Mouse (Mus musculus): ENCODE results near the gene Tamm41.

The Tamm41 gene

GRCm38 (mm10) chr6:115022876-115023275 lies 14.8 kb downstream of the Tamm41 start:
- peak; percentile 69 for DNase-seq

- DNase-seq: no peak
Measured at GRCm38 (mm10) chr6:115015461-115015860, 22.2 kb downstream of the Tamm41 start.

GRCm38 (mm10) chr6:115013574-115013973 lies 24.1 kb downstream of the Tamm41 start:
- DNase-seq: peak; percentile 78

- no peak for DNase-seq
Measured at GRCm38 (mm10) chr6:115011792-115012191, 25.9 kb downstream of the Tamm41 start.

GRCm38 (mm10) chr6:115010815-115011214 lies 26.9 kb downstream of the Tamm41 start:
- no peak for DNase-seq

- no peak for DNase-seq
Measured at GRCm38 (mm10) chr6:115010304-115010703, 27.4 kb downstream of the Tamm41 start.

- DNase-seq: peak; percentile 52
Measured at GRCm38 (mm10) chr6:115007728-115008127, 29.9 kb downstream of the Tamm41 start.

GRCm38 (mm10) chr6:115006948-115007347 lies 30.7 kb downstream of the Tamm41 start:
- DNase-seq: no peak

GRCm38 (mm10) chr6:115006065-115006464 lies 31.6 kb downstream of the Tamm41 start:
- no peak for DNase-seq

- peak; percentile 33 for DNase-seq
Measured at GRCm38 (mm10) chr6:115005351-115005890, 32.3 kb downstream of the Tamm41 start.

- DNase-seq: no peak
Measured at GRCm38 (mm10) chr6:115004636-115005035, 33.0 kb downstream of the Tamm41 start.

- DNase-seq: no peak
Measured at GRCm38 (mm10) chr6:114998374-114999031, 39.2 kb downstream of the Tamm41 start.

GRCm38 (mm10) chr6:114997471-114997870 lies 40.2 kb downstream of the Tamm41 start:
- no peak for DNase-seq

GRCm38 (mm10) chr6:114996910-114997309 lies 40.8 kb downstream of the Tamm41 start:
- DNase-seq: no peak

- no peak for DNase-seq
Measured at GRCm38 (mm10) chr6:114994079-114994478, 43.6 kb downstream of the Tamm41 start.

- DNase-seq: no peak
Measured at GRCm38 (mm10) chr6:114993659-114994058, 44.0 kb downstream of the Tamm41 start.

- DNase-seq: no peak
Measured at GRCm38 (mm10) chr6:114991909-114992308, 45.8 kb downstream of the Tamm41 start.

- peak; percentile 61 for DNase-seq
Measured at GRCm38 (mm10) chr6:114988619-114988980, 49.1 kb downstream of the Tamm41 start.

GRCm38 (mm10) chr6:114987966-114988618 lies 49.6 kb downstream of the Tamm41 start:
- peak; percentile 43 for DNase-seq

GRCm38 (mm10) chr6:114982671-114983070 lies 55.0 kb downstream of the Tamm41 start:
- DNase-seq: no peak

GRCm38 (mm10) chr6:114979715-114980114 lies 58.0 kb downstream of the Tamm41 start:
- no peak for DNase-seq

GRCm38 (mm10) chr6:114976915-114977419 lies 60.7 kb downstream of the Tamm41 start:
- DNase-seq: no peak

GRCm38 (mm10) chr6:114974331-114974730 lies 63.3 kb downstream of the Tamm41 start:
- no peak for DNase-seq

- DNase-seq: no peak
Measured at GRCm38 (mm10) chr6:114972988-114973387, 64.7 kb downstream of the Tamm41 start.
